Mouse (Mus musculus) embryonic fibroblast, embryonic 13.5 days (primary cell): ENCODE results near the gene Slc30a7.

Source experiments
- CTCF ChIP-seq: IDR thresholded peaks from 2 replicates; pipeline ENCODE4 v1.5.1; 2011; ENCODE audit warnings: mild to moderate bottlenecking, control low read depth, low read length, moderate library complexity, borderline replicate concordance; ENCODE audit not compliant: insufficient read depth
- POLR2A ChIP-seq: IDR thresholded peaks from 2 replicates; pipeline ENCODE4 v1.6.1; 2011; ENCODE audit warnings: low read depth, mild to moderate bottlenecking, control low read depth, low read length, moderate library complexity

GRCm38 (mm10) chr3:115949921-115950877, 57.0 kb downstream of the Slc30a7 start:
- TF ChIP-seq CTCF = no peak
- TF ChIP-seq POLR2A = no peak
